In the genomic region with DNA sequence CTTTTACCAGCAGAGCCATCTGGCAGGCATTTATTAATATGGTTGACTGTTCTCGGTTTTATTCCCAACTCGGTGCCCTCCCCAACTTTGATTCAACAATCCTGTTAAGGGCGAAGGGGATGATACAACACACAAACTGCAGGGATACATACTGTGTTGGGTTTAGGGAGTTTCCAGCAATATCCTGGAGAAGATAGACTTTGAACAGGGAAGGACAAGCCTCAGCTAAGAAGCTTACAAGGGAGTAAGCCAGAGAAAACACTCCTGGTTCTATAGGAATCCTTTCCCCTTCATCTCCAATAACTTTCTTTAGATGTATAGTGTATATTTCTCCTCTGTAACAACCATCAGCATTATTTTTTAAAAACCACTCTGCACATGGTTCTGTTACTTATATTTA, we compare ENCODE assay signal across 29 mouse cellular contexts. TPM values are rescaled to one million over a fixed set of nuclear protein-coding genes. Genes with fewer than 3 reads are reported as not detected.
DNase-seq lines count a peak whose midpoint lies in the region; ATAC-seq and TF ChIP-seq lines count a peak whose summit lies in the region.
"Had no signal": no experiment of that assay in that cellular context is flagged by ENCODE, and none has a peak within 500 bp of the region (broad histone marks: within the 10 kb centered on the region; RNA-seq: fewer than 3 reads in every experiment).

No protein-coding gene starts in this region.

- H3K9me3 ChIP-seq in kidney, embryonic 16.5 days (ENCODE audit: low read length) = 0 out of 2 replicates have a peak, but pooled peaks cover 2% of the 10 kb centered on the region
- H3K9me3 ChIP-seq in intestine, postnatal 0 days (ENCODE audit: control insufficient read depth) = no peaks in the 10 kb centered on the region
- H3K9me3 ChIP-seq: embryonic facial prominence, embryonic 13.5 days; embryonic facial prominence, embryonic 15.5 days; forebrain, embryonic 10.5 days; forebrain, embryonic 12.5 days; G1E had no signal

- no peaks in the 10 kb centered on the region for H3K27me3 ChIP-seq in kidney, embryonic 16.5 days (ENCODE audit: insufficient read depth, low read length)
- no peaks in the 10 kb centered on the region for H3K27me3 ChIP-seq in kidney, adult 2 months (replicated peaks; ENCODE audit: control insufficient read depth, insufficient read depth, low read length)
- H3K27me3 ChIP-seq in intestine, postnatal 0 days (replicated peaks; ENCODE audit: control insufficient read depth, insufficient read depth, low read length) = no peaks in the 10 kb centered on the region
- H3K27me3 ChIP-seq: CH12.LX; embryonic facial prominence, embryonic 13.5 days; embryonic facial prominence, embryonic 15.5 days; forebrain, embryonic 12.5 days; Patski had no signal

- no peaks in the 10 kb centered on the region for H3K36me3 ChIP-seq in kidney, embryonic 16.5 days (ENCODE audit: insufficient read depth, low read length)
- H3K36me3 ChIP-seq in kidney, adult 2 months (ENCODE audit: control insufficient read depth, insufficient read depth, low read length) = no peaks in the 10 kb centered on the region
- H3K36me3 ChIP-seq in intestine, postnatal 0 days (ENCODE audit: control insufficient read depth, insufficient read depth) = no peaks in the 10 kb centered on the region
- H3K36me3 ChIP-seq: embryonic facial prominence, embryonic 13.5 days; embryonic facial prominence, embryonic 15.5 days; forebrain, embryonic 10.5 days; forebrain, embryonic 12.5 days had no signal

- no peak for TF ChIP-seq CTCF in kidney, adult 2 months (conservative IDR thresholded peaks at IDR 0.05; ENCODE audit: insufficient read depth, insufficient read length, low read depth, low read length)
- no peak for TF ChIP-seq CTCF in intestine, postnatal 0 days (IDR thresholded peaks at IDR 0.05; ENCODE audit: low read depth)

- H3K9ac ChIP-seq in kidney, embryonic 16.5 days (replicated peaks; ENCODE audit: low read length) = no peak overlapping the region
- no peak overlapping the region for H3K9ac ChIP-seq in intestine, postnatal 0 days (ENCODE audit: low read depth, low read length)
- H3K9ac ChIP-seq: embryonic facial prominence, embryonic 13.5 days; embryonic facial prominence, embryonic 15.5 days; forebrain, embryonic 12.5 days had no signal

- peak overlapping the region; percentile 34; the same call in 1 of the 2 replicates for H3K27ac ChIP-seq in kidney, embryonic 16.5 days (ENCODE audit: low read length)
- no peak overlapping the region for H3K27ac ChIP-seq in kidney, adult 2 months (ENCODE audit: insufficient read depth, low read depth, low read length)
- H3K27ac ChIP-seq in intestine, postnatal 0 days (ENCODE audit: low read depth, low read length) = peak overlapping the region; percentile 42
- H3K27ac ChIP-seq: embryonic facial prominence, embryonic 13.5 days; embryonic facial prominence, embryonic 15.5 days; forebrain, embryonic 10.5 days; forebrain, embryonic 12.5 days had no signal

- WGBS in kidney, embryonic 16.5 days = 83% methylated on average over 3 of the region's 3 CpGs
- 70% methylated on average over 3 of the region's 3 CpGs for WGBS in kidney, adult 2 months
- WGBS in intestine, postnatal 0 days = 68% methylated on average over 3 of the region's 3 CpGs

- H3K4me3 ChIP-seq in kidney, embryonic 16.5 days (ENCODE audit: low read length) = no peak overlapping the region
- no peak overlapping the region for H3K4me3 ChIP-seq in kidney, adult 2 months (ENCODE audit: insufficient read depth, low read depth, low read length)
- no peak overlapping the region for H3K4me3 ChIP-seq in intestine, postnatal 0 days (ENCODE audit: low read depth, low read length)
- H3K4me3 ChIP-seq: embryonic facial prominence, embryonic 13.5 days; embryonic facial prominence, embryonic 15.5 days; erythroblast, embryonic 14.5 days; forebrain, embryonic 10.5 days; forebrain, embryonic 12.5 days had no signal

- no peak for TF ChIP-seq POLR2A in kidney, adult 2 months (IDR thresholded peaks at IDR 0.05; ENCODE audit: low read depth, low read length)

- peaks cover 6% of the 10 kb centered on the region; the same call in 1 of the 2 replicates for H3K4me1 ChIP-seq in kidney, embryonic 16.5 days (ENCODE audit: insufficient read depth, low read length)
- peaks cover 3% of the 10 kb centered on the region; the same call in 1 of the 2 replicates for H3K4me1 ChIP-seq in kidney, adult 2 months (ENCODE audit: control insufficient read depth, insufficient read depth, low read length)
- H3K4me1 ChIP-seq in intestine, postnatal 0 days (replicated peaks; ENCODE audit: control insufficient read depth, insufficient read depth, low read length) = no peaks in the 10 kb centered on the region

- no peak overlapping the region for H3K4me2 ChIP-seq in kidney, embryonic 16.5 days (replicated peaks; ENCODE audit: low read depth, low read length)
- peak overlapping the region; percentile 38; the same call in 1 of the 2 replicates for H3K4me2 ChIP-seq in intestine, postnatal 0 days (replicated peaks; ENCODE audit: low read depth)
- H3K4me2 ChIP-seq: embryonic facial prominence, embryonic 13.5 days; embryonic facial prominence, embryonic 15.5 days; forebrain, embryonic 12.5 days had no signal

- no peak for DNase-seq in kidney, adult 2 months
- DNase-seq in yolk sac, embryonic 10.5 days (ENCODE audit: low spot score) = peak; percentile 45
- no peak for DNase-seq in testis, postnatal 14 days (ENCODE audit: low spot score)
- DNase-seq in kidney, postnatal 25 days = no peak
- DNase-seq: adrenal gland, adult 2 months; adrenal gland, postnatal 10 days; adrenal gland, postnatal 25 days; B cell, adult 2 months; cerebellum, adult 11 months; cerebellum, adult 18-20 months; cerebellum, adult 8-10 months; cerebellum, adult 9-11 months; cerebellum, postnatal 14 days; cerebellum, postnatal 36 days; embryo, embryonic 11 days had no signal

- no peak for ATAC-seq in kidney, embryonic 16.5 days (ENCODE audit: low FRiP score, low TSS enrichment)
- ATAC-seq in intestine, postnatal 0 days = peak; percentile 70
- ATAC-seq: activated CD4-positive, CD25-positive, alpha-beta regulatory T cell, adult 4 months; CD4-positive, CD25-positive, alpha-beta regulatory T cell, adult 4 months; forebrain, embryonic 14.5 days; forebrain, embryonic 16.5 days; Patski had no signal

RNA-seq across cellular contexts. Expression of a gene that starts 4.8 kb away (rescaled TPM):
- 9.6 and 10.2 TPM in 2 replicates for polyA plus RNA-seq in kidney, embryonic 16.5 days (2015; fragmentation: Nextera tagmentation; extraction: Ambion mirVana)
- 17.6 and 18.8 TPM in 2 replicates for polyA plus RNA-seq in kidney, adult 2 months (2012; rRNA removed)
- polyA plus RNA-seq in intestine, postnatal 0 days (2015; fragmentation: Nextera tagmentation; extraction: Ambion mirVana) = 23.7 and 23.8 TPM in 2 replicates
- polyA plus RNA-seq: erythroblast, embryonic 14.5 days had no signal

RNA-seq across cellular contexts. Expression of a gene that starts 22.1 kb away (rescaled TPM):
- polyA plus RNA-seq in kidney, embryonic 16.5 days (2015; fragmentation: Nextera tagmentation; extraction: Ambion mirVana) = 0.27 and 0.41 TPM in 2 replicates
- 0.34 and 1.2 TPM in 2 replicates for polyA plus RNA-seq in kidney, adult 2 months (2012; rRNA removed)
- polyA plus RNA-seq in intestine, postnatal 0 days (2015; fragmentation: Nextera tagmentation; extraction: Ambion mirVana) = 0.09 and 0.17 TPM in 2 replicates
- polyA plus RNA-seq: erythroblast, embryonic 14.5 days; G1E had no signal

RNA-seq across cellular contexts. Expression of a gene that starts 49.5 kb away (rescaled TPM):
- 176 and 196 TPM in 2 replicates for polyA plus RNA-seq in kidney, embryonic 16.5 days (2015; fragmentation: Nextera tagmentation; extraction: Ambion mirVana)
- 54.6 and 77.8 TPM in 2 replicates for polyA plus RNA-seq in kidney, adult 2 months (2012; rRNA removed)
- 56.8 and 57.8 TPM in 2 replicates for polyA plus RNA-seq in intestine, postnatal 0 days (2015; fragmentation: Nextera tagmentation; extraction: Ambion mirVana)

RNA-seq across cellular contexts. Expression of a gene that starts 49.6 kb away (rescaled TPM):
- 276 and 285 TPM in 2 replicates for polyA plus RNA-seq in kidney, embryonic 16.5 days (2015; fragmentation: Nextera tagmentation; extraction: Ambion mirVana)
- polyA plus RNA-seq in kidney, adult 2 months (2012; rRNA removed) = 24.0 and 31.3 TPM in 2 replicates
- polyA plus RNA-seq in intestine, postnatal 0 days (2015; fragmentation: Nextera tagmentation; extraction: Ambion mirVana) = 71.0 and 74.1 TPM in 2 replicates

RNA-seq across cellular contexts. Expression of a gene that starts 55.5 kb away (rescaled TPM):
- 57.7 and 60.8 TPM in 2 replicates for polyA plus RNA-seq in kidney, embryonic 16.5 days (2015; fragmentation: Nextera tagmentation; extraction: Ambion mirVana)
- 68.1 and 79.3 TPM in 2 replicates for polyA plus RNA-seq in kidney, adult 2 months (2012; rRNA removed)
- polyA plus RNA-seq in intestine, postnatal 0 days (2015; fragmentation: Nextera tagmentation; extraction: Ambion mirVana) = 51.2 and 51.4 TPM in 2 replicates
